Mouse (Mus musculus) liver, embryonic 16.5 days (tissue): Measurements from ENCODE around the gene Zfp458. TPM values are rescaled to one million over a fixed set of nuclear protein-coding genes. Genes with fewer than 3 reads are reported as not detected.
"Not testable (repeated sequence)": the region's sequence is repeated elsewhere in the genome, so short reads cannot be mapped to it uniquely, and the experiment has no call there.

ENCODE experiments used
- ATAC-seq: fragments of 200-750 bp; cut with Nextera tagmentation; 2 replicates; pipeline ENCODE4 v1.8.0; 2017; ENCODE audit warnings: low read depth, mild to moderate bottlenecking, moderate number of reproducible peaks, moderate library complexity
- H3K27ac ChIP-seq: fragments of 300-500 bp; sonication (generic); 2 replicates; pipeline ENCODE4 v1.5.1; 2014; ENCODE audit warnings: mild to moderate bottlenecking, low read length
- H3K27me3 ChIP-seq: fragments of 300-500 bp; sonication (generic); 2 replicates; pipeline ENCODE4 v1.6.1; 2014; ENCODE audit warnings: low read depth, low read length, mixed read lengths; ENCODE audit not compliant: control insufficient read depth, insufficient read depth
- H3K36me3 ChIP-seq: fragments of 300-500 bp; sonication (generic); 2 replicates; pipeline ENCODE4 v1.6.1; 2014; ENCODE audit warnings: mild to moderate bottlenecking; ENCODE audit not compliant: control insufficient read depth, insufficient read depth
- H3K4me1 ChIP-seq: fragments of 300-500 bp; sonication (generic); 2 replicates; pipeline ENCODE4 v1.6.1; 2014; ENCODE audit warnings: low read depth, low read length, mixed read lengths; ENCODE audit not compliant: control insufficient read depth
- H3K4me2 ChIP-seq: fragments of 300-500 bp; sonication (generic); 2 replicates; pipeline ENCODE4 v1.6.1; 2014; ENCODE audit warnings: low read depth, low read length, mixed read lengths
- H3K4me3 ChIP-seq: fragments of 300-500 bp; sonication (generic); 2 replicates; pipeline ENCODE4 v1.5.1; 2014; ENCODE audit warnings: low read depth, mild to moderate bottlenecking, low read length
- H3K9ac ChIP-seq: fragments of 300-500 bp; sonication (generic); 2 replicates; pipeline ENCODE4 v1.6.1; 2014; ENCODE audit warnings: low read depth, low read length
- H3K9me3 ChIP-seq: fragments of 300-500 bp; sonication (generic); replicated peaks from 2 replicates; pipeline ENCODE4 v1.6.1; 2016; ENCODE audit warnings: low read length; ENCODE audit not compliant: control insufficient read depth
- WGBS: fragments of 180-500 bp; shearing (Covaris S2); extraction: QIAGEN DNeasy Blood & Tissue Kit; methylation state at CpG from one replicate; pipeline ENCODE4 v1.1.7; 2014; ENCODE audit not compliant: insufficient replicate concordance; 5-methylcytosine and 5-hydroxymethylcytosine counted together
- polyA plus RNA-seq: library from polyadenylated mRNA; unstranded; fragments of >200 nt; fragmentation: Nextera tagmentation; extraction: Ambion mirVana; gene quantifications from 2 replicates; pipeline ENCODE4 v1.2.1, GENCODE M21; 2015

The Zfp458 gene
- polyA plus RNA-seq = 0.41 and 0.50 TPM in 2 replicates

DNA sequence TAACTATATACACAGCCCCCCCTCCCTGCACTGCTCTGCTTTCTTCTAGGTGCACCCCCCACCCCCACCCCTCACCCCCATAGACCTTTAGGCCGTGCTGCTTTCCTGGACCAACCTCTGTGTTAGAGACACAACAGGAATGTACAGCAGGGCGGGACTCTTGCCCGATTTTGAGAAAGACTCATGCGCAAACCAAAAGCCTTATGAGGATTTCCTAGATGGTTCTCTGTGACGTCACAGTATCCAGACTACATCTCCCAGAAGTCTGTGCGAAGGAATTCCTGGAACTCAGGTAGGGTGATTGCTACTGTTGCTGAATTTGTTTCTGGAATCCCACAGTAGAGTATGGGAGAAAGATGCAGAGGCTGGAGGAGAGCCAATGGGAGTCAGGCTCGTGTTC lies at the start of gene Zfp458:
Zfp458 (minus strand) TSS at position 153 of the 400 bp plus-strand sequence.
- H3K27me3 ChIP-seq = no peaks in the 10 kb centered on the region
- no peaks in the 10 kb centered on the region for H3K36me3 ChIP-seq
- no peak within 1 kb of the TSS for H3K27ac ChIP-seq
- H3K9ac ChIP-seq = no peak within 1 kb of the TSS
- H3K4me2 ChIP-seq = no peak within 1 kb of the TSS
- 29% methylated on average over 7 of the region's 7 CpGs for WGBS
- no peaks in the 10 kb centered on the region for H3K9me3 ChIP-seq
- no peaks in the 10 kb centered on the region for H3K4me1 ChIP-seq
- no peak within 1 kb of the TSS for H3K4me3 ChIP-seq
- ATAC-seq = no peak

- 24% methylated on average over 5 of the region's 5 CpGs for WGBS
- peak; percentile 38; the same call in 1 of the 2 replicates for ATAC-seq
- H3K9ac ChIP-seq = peak overlapping the region; percentile 68
These were observed 28.5 kb upstream of the Zfp458 start for GRCm38 (mm10) chr13:67306718-67307117.

GRCm38 (mm10) chr13:67305822-67306672 lies 27.8 kb upstream of the Zfp458 start, which contains the start of gene Zfp457:
TSS of gene Zfp457 (minus strand) at chr13:67306485.
- H3K4me1 ChIP-seq = peaks cover 7% of the 10 kb centered on the region
- peak within 1 kb of the TSS; percentile 73 for H3K4me3 ChIP-seq
- H3K36me3 ChIP-seq = no peaks in the 10 kb centered on the region
- ATAC-seq = peak; percentile 97
- H3K27me3 ChIP-seq = no peaks in the 10 kb centered on the region
- 6% methylated on average over 16 of the region's 16 CpGs for WGBS
- H3K9me3 ChIP-seq = no peaks in the 10 kb centered on the region
- no peak within 1 kb of the TSS for H3K27ac ChIP-seq
- peak within 1 kb of the TSS; percentile 92 for H3K4me2 ChIP-seq
- H3K9ac ChIP-seq = peak within 1 kb of the TSS; percentile 68

More at GRCm38 (mm10) chr13:67306718-67307117, 28.5 kb upstream of the Zfp458 start:
- H3K27ac ChIP-seq = no peak overlapping the region
- H3K36me3 ChIP-seq = no peaks in the 10 kb centered on the region
- no peaks in the 10 kb centered on the region for H3K9me3 ChIP-seq
- H3K4me1 ChIP-seq = peaks cover 7% of the 10 kb centered on the region
- peak overlapping the region; percentile 73 for H3K4me3 ChIP-seq
- H3K4me2 ChIP-seq = peak overlapping the region; percentile 92
- no peaks in the 10 kb centered on the region for H3K27me3 ChIP-seq

DNA sequence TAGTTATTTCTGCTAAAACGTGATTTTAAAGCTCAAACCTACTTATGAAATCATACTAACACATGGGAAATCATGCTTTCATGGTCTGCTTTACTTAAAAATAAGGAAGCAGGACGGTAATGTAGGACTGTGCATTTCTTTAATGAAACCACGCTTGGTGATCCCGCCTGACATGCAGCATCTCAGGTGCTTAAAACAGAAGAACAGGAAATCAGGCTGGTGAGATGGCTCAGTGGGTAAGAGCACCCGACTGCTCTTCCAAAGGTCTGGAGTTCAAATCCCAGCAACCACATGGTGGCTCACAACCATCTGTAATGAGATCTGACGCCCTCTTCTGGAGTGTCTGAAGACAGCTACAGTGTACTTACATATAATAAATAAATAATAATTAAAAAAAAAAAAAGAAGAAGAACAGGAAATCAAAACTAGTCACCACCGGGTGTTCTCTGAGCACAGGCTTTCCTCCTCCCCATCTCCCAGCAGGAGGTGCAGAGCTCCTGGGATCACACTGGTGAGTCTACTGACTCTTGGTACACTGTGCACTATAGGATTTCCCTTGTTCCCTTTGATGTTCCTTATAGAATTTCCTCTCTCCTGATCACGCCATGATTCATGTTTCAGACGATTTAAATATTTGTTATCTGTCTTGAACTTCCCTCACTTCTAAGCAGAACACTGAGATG lies 8.7 kb downstream of the Zfp458 start:
- not testable (repeated sequence) for H3K27ac ChIP-seq
- H3K4me2 ChIP-seq = peak overlapping the region; percentile 72
- 30% methylated on average over 8 of the region's 9 CpGs for WGBS

GRCm38 (mm10) chr13:67268568-67269369 lies 9.5 kb downstream of the Zfp458 start:
- 6% methylated on average over 18 of the region's 18 CpGs for WGBS
- peak; percentile 96 for ATAC-seq
- H3K36me3 ChIP-seq = no peaks in the 10 kb centered on the region
- H3K4me2 ChIP-seq = peak overlapping the region; percentile 72
- no peaks in the 10 kb centered on the region for H3K27me3 ChIP-seq
- H3K9ac ChIP-seq = peak overlapping the region; percentile 77
- H3K4me3 ChIP-seq = peak overlapping the region; percentile 79
- no peaks in the 10 kb centered on the region; the same call in 1 of the 2 replicates for H3K9me3 ChIP-seq
- H3K27ac ChIP-seq = peak overlapping the region; percentile 59
- H3K4me1 ChIP-seq = no peaks in the 10 kb centered on the region; the same call in 1 of the 2 replicates

More for the DNA sequence above, 8.7 kb downstream of the Zfp458 start:
- H3K9me3 ChIP-seq, H3K27me3 ChIP-seq, H3K4me1 ChIP-seq, H3K36me3 ChIP-seq: not testable (repeated sequence)
- peak overlapping the region; percentile 79 for H3K4me3 ChIP-seq
- H3K9ac ChIP-seq = peak overlapping the region; percentile 77
- ATAC-seq = 0 out of 2 replicates have a peak, but pooled peaks have one; percentile 19

DNA sequence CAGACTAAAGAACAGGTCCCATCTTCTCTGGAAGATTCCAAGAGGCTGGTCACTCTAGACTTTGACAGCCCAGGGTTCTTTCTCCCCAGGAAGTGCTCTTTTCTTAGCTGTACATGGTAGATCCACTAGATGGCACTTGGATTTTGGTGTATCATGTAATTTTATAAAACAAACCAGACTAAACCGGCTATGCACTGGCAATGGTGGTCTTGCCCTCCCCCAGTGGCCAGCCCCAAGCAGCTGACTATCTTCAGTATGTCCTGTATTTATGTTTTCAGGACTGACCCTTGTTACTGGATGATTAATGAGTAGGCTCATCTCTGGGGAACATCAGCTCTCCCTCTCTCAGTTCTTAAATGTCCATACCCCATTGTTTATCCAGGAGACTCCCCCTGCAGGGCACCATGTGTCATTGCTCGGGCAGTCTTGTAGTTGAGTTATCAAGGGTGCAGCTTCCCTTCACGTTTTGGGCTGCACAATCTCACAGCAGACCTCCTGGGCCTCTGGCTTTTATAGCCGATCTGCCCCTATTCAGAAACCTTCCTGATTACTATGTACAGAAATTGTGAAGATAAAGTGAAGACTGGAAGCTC lies 64.2 kb downstream of the Zfp458 start:
- Histone ChIP-seq H3K4me1 (no peaks in the 10 kb centered on the region), H3K9me3 (no peaks in the 10 kb centered on the region), H3K9ac (no peak overlapping the region), H3K4me2 (no peak overlapping the region), H3K27me3 (no peaks in the 10 kb centered on the region), H3K36me3 (no peaks in the 10 kb centered on the region), H3K27ac (no peak overlapping the region), H3K4me3 (no peak overlapping the region)
- no peak for ATAC-seq
- 47% methylated on average over 4 of the region's 4 CpGs for WGBS

Other genes with a start within 250 kb of the Zfp458 start
- gene Zfp712, start 217.3 kb downstream of the Zfp458 start, polyA plus RNA-seq = 0.74 and 0.80 TPM in 2 replicates
- 0.60 and 0.83 TPM in 2 replicates for gene Zfp708, start 180.5 kb downstream of the Zfp458 start, polyA plus RNA-seq
- gene Gm28557, start 169.9 kb downstream of the Zfp458 start, polyA plus RNA-seq = 1.1 and 1.2 TPM in 2 replicates
- gene Rslcan18, start 162.2 kb downstream of the Zfp458 start, polyA plus RNA-seq = 0.17 and 0.26 TPM in 2 replicates
- gene Zfp759, start 156.8 kb downstream of the Zfp458 start, polyA plus RNA-seq = 0.44 and 0.49 TPM in 2 replicates
- 1.3 TPM in 2 replicates for gene Rsl1, start 105.3 kb downstream of the Zfp458 start, polyA plus RNA-seq
- 0.28 and 0.35 TPM in 2 replicates for gene Zfp455, start 84.0 kb downstream of the Zfp458 start, polyA plus RNA-seq
- gene Zfp457, start 28.0 kb upstream of the Zfp458 start, polyA plus RNA-seq = 0.46 TPM in 1 of 2 replicates, not detected in the other
- gene Zfp595, start 54.1 kb upstream of the Zfp458 start, polyA plus RNA-seq = 0.65 and 0.75 TPM in 2 replicates
- 0.19 TPM in 1 of 2 replicates, not detected in the other for gene Gm28044, start 82.1 kb upstream of the Zfp458 start, polyA plus RNA-seq
- gene Zfp953, start 82.1 kb upstream of the Zfp458 start, polyA plus RNA-seq = 0.62 and 0.63 TPM in 2 replicates
- gene Gm28041, start 97.3 kb upstream of the Zfp458 start, polyA plus RNA-seq = 0.13 and 0.35 TPM in 2 replicates
- gene Zfp456, start 97.3 kb upstream of the Zfp458 start, polyA plus RNA-seq = 0.36 and 0.47 TPM in 2 replicates
- gene Zfp429, start 121.4 kb upstream of the Zfp458 start, polyA plus RNA-seq = 1.5 and 2.1 TPM in 2 replicates
- 0.09 and 0.14 TPM in 2 replicates for gene Zfp459, start 143.0 kb upstream of the Zfp458 start, polyA plus RNA-seq
- gene Zfp874a, start 173.2 kb upstream of the Zfp458 start, polyA plus RNA-seq = 7.3 and 7.7 TPM in 2 replicates
- gene Zfp874b, start 205.8 kb upstream of the Zfp458 start, polyA plus RNA-seq = 3.0 and 3.2 TPM in 2 replicates
- 2.3 and 3.0 TPM in 2 replicates for gene Zfp58, start 222.1 kb upstream of the Zfp458 start, polyA plus RNA-seq
- not detected in 2 replicates for gene Gm26965, start 247.7 kb upstream of the Zfp458 start, polyA plus RNA-seq
- gene Zfp87, start 247.7 kb upstream of the Zfp458 start, polyA plus RNA-seq = 6.3 and 7.8 TPM in 2 replicates